Mouse (Mus musculus): ENCODE data around the gene Coro6.

Gene Coro6

DNA sequence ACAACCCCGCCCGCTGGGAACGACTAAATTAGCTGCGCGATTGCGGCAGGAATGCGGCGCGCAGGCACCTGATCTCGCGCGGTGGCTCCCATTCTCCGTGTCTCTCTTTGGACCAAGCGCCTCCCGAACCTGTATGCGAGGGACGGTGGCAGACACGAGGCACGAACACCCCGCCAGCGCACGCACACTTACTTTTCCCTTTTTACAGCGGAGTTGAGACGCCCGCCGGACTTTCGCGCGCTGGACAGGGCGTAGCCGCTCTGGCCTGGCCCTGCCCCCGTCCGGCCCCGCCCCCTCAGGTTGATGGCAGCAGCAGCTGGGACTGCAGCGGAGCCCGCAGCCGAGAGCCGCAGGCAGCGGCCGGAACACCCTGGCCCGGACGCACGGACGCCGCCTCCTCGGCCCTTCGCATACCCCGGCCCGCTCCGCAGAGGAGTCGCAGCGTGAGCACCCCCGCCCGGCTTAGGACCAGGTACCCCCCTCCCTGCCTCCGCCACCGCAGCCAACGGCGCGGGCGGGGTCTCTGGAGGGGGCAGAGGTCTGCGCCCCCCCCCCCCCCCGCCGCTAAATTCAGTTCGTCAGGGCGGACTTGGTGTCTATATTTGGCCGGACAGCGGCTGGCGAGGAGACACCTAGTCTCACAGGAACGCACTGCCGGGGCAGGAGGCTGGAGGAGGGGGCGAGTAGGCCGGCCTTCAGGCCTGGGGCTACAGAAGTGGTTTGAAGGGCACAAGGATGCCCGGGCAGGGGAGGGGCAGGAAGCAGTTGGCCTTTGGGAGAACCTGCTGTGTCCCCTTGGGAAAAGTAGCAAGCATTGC, at the start of gene Coro6:
Gene Coro6 (plus strand): TSS at position 129 of the 818 bp plus-strand sequence.
- peak; percentile 49 to 50 for DNase-seq (ENCODE audit: low spot score in 2 of 2)

DNA sequence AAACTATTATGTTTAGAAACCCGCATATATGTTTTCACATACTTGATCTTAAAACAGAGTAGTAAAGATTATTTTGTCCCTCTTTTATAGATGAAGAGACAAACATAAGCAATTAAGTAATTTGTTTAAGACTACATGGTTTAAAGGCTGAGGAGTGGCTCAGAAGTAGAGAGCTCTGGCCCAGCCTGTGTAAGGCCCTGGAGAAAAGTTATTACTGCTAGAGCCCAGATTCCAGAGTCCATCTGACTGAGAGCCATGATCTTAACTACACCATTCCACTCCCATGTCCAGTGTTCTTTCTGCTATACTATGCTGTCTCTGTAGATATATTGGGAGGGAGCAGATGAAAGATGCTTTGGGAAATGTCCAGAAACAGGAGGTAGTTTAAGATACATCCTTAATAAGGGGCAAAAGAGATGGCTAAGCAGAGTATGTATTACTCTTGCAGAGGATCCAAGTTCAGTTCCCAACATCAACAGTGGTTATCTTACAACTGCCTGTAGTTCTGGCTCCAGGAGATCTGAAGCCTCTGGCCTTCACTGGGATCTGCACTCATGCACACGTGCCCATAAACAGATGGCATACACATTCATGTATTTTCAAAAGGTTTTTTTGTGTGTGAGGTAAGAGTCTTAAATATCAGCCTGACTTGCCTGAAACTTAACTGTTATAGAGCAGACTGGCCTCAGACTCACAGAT, 47.9 kb upstream of the Coro6 start:
- DNase-seq (ENCODE audit: low spot score in 2 of 2): no peak

DNA sequence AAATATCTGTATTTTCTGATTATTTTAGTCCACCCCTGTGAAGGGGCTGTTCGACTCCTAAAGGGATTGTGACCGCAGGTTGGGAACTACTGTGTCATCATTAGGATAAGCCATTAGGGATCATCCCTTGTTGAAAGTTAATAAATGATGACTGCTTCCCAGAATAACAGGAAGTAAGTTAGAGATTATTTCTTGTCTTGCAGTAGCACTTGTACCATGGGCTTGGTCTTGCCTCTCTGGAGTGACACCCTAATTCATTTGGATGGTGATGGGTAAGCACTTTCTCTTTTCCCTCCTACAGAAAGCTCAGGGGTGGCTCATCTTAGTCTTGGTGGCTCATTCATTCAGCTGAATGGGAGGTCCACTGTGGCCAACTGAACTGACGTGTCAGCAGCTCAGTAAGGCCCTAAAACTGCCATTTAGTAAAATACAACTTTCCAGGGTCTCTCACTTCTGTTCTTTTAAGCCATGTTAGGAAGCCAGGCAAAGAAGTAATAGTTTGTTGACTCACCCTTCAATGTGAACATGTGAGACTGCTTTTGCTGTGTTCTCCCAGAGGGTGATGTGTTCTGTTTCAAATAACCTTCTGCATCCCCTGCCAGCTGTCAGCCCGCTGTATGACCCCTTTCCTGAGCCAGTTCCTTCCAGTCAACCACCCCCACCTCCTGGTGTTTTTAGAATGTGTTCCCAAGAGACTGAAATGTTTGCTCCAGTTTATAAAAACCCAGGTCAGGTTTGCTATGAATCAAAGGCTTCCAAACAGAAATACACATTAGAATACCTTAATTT, 45.8 kb upstream of the Coro6 start:
- no peak for DNase-seq (ENCODE audit: low spot score in 2 of 2)

DNA sequence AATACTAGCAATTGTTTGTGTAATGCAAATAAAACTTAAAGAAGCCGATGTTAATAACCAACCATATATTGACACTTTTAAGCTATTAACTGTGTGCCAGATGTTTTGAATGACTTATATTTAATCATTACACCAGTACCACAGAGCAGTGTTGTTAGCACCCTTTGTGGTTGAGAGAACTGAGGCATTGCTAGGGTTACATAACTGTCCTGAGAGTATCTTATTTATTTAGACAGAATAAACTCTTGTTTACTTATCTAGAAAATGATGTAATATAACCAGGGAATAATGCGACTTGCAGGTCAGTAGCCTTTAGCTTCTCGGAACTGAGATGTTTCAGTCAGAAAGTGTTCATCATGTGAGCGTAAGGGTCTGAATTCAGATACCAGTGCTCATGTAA, 44.2 kb upstream of the Coro6 start:
- DNase-seq (ENCODE audit: low spot score in 2 of 2): no peak

DNA sequence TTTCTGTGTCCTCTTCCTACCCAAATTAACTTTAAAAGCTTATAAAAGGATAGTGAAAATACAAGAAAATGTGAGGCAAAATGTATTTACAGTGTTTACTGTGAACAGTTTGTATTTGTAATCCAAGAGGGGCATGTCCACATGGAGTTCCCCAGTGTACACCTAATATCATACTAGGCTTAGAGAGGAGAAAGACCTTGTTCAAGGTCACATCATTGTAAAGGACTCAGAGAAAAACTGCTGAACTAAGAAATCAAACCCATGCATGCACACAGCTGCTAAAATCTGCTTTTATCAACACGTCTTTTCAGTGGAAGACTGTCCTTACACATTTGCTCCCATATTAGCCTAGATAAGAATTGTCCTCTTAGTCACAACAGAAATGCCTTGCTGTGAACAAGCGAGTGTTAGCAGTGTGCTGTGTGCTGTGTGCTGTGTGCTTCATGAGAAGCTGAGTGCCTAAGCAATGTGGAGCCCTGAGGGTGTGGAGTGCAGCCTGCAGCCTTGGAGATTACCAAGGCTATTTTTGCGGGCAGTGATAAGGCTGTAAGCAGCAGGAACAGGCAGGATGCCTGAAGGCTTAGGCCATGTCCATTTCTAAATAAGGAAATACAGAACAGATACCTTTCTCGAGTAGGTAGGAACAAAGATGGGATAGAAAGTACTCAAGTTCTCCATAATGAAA, 38.9 kb upstream of the Coro6 start:
- peak; percentile 19 to 37 for DNase-seq (ENCODE audit: low spot score in 2 of 2)

DNA sequence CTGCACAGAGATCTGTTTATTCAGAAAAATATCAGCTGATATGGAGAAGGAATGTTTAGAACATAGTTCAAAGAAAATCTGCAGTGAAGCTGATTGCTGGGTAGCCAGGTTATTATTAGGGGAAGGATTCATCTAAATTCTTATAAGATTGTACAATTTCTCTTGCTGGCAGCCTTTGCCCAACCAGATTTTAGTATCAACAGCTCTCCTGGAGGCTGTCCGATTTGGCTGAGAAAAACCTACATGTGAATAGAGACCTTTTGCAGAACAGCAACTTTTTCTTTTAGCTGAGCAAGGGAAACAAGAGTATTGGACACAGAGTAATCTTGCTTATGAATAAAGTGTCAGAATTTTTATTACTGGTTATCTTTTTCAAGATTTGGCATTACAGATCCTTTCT, 33.8 kb upstream of the Coro6 start:
- no peak for DNase-seq (ENCODE audit: low spot score in 2 of 2)

DNA sequence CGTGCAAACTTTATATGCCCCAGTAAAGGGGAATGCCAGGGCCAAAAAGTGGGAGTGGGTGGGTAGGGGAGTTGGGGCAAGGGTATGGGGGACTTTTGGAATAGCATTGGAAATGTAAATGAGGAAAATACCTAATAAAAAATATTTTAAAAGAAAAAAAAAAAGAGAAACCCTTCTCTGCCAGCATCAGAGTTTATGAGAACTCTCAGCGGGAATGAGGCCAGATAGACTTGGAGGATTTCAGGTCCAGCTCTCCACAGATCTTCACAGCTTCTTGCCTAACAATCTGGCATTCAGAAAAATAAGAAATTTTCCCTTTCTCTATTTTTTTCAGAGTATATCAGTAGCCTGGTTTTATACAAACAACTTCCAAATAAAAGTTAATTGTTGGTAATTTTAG, 25.2 kb upstream of the Coro6 start:
- no peak for DNase-seq (ENCODE audit: low spot score in 2 of 2)

DNA sequence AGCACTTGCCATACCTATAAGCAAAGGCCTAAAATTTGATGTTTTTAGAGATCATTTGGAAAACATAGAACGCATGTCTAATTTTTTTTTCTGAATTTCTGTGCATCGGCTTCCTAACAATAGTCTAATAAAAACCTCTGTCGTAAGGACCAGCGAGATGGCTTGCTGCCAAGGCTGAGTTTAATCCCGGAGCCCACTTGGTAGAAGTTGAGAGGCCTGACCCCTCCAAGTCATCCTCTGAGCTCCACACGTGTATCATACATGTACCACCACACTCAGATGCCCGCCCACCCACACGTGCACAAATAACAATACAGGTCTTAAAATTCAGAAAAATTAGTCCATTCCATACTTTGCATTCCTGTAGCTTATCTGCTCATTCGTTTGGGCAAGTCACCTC, 22.1 kb upstream of the Coro6 start:
- DNase-seq (ENCODE audit: low spot score in 2 of 2): no peak

DNA sequence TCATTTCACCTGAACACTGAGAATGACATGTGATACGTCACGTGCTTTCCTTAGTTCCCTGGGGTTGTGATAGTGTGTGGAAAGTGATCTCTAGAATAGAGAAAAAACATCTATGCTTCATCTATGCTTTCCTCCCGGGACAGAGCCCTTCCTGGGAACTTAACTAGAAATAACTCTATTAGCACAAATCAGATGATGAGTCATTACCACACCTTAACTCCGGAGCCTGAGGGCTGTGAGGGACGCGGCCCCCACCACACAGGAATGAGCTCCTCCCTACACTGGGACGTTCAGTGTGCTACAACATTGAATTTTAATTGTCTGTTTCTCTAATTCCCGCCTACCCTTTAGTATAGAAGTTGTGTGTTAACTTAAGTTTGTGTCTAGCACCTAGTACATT, 21.2 kb upstream of the Coro6 start:
- DNase-seq (ENCODE audit: low spot score in 2 of 2): no peak

DNA sequence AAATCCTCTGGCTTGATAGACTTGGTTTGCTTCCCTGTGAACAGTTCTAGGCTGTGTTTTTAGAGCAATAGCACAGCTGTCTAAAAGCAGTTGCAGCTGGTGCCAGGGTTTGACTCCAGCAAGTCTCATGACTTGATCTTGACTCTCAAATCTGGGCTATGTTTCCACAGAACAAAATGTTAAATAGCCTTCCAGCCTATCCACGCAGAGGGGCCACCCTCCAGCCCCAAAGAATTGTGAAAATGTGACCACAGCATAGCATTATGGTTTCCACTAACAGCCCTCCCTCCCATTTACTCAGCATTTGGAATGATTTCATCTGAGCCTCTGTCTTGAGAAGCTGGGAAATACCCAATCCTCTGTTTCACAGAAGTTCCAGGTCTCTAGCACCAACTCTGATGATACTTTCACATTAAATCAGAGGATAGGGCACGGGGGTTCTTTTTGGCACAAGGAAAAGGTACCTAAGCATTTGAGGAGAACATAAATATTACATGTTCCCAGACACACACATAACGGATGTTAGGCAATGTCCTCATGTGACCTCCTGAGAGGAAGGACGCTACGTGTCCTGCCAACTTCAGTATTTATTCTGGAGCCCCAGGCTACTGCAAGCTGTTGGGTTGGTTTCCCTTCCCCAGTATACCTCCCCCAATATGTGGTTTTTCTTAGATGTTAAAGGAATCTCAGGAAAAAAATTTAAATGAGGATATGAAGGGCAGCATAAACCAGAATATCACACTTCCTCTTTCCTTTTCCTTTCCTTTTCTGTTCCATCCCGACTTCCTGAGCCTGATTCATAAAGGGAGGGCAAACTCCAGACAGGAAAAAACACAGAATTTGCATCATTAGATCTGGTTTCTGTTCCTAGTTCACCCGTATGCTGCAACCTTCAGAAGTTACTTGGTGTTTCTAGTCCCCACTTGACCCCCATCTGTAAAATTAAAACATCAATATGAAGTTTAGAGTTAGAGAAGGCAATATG, 19.7 kb upstream of the Coro6 start:
- DNase-seq (ENCODE audit: low spot score in 2 of 2): peak in 1 of 2 experiments; percentile 32

DNA sequence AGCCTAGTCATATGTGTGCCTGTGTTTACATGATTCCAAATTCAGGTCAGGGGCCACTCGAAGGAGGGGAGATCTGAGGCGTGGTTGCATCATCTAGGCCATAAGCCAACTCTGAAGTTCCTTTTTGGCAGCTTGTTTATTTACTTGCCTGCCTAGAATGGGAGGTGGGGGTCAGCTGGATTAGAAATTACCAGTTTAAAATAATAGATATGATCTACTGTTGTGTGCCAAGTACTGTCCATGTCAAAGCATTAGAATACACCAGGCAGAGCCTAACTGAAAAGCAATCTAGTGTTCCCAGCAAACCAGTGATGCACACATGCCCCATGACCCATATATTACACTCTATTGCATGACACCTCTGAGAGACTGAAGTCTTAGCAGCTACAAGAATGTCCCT, 17.3 kb upstream of the Coro6 start:
- no peak for DNase-seq (ENCODE audit: low spot score in 2 of 2)

DNA sequence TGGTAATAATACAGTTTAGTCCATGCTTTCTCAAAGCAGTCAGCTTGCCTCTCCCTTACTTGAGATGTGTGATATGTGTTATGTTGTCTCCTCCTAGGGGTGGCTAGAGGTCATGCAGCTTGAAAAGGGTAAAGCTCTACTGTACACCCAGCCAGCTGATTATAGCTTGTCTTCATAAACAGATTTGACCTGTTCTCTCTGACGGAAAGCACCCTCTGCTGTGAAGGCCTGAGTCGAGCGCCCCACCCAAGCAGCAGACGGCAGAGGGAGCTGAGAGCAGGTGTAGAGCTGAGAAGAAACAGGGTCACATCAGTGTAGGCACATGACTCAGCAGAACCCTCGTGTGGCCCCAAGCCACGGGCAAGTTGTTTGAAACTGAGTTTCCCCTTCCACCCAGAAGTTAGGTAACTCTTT, 15.6 kb upstream of the Coro6 start:
- DNase-seq (ENCODE audit: low spot score in 2 of 2): peak; percentile 54 to 71

DNA sequence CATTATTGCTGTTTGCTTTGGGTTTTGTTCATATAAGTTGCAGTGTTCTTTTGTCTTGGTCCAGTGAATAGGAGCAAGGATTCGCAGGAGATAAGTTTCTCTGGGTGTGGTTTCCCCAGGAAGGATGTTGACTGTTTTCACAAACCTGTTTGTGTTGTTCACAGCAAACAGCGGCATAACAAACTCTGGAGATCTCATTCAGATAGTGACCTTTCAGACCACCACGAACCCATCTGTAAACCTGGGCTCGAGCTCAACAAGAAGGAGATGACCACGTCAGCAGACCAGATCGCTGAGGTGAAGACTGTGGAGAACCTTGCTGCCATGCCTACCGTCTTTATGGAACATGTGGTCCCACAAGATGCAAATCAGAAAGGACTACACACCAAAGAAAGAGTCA, 13.0 kb upstream of the Coro6 start:
- DNase-seq (ENCODE audit: low spot score in 2 of 2): no peak

DNA sequence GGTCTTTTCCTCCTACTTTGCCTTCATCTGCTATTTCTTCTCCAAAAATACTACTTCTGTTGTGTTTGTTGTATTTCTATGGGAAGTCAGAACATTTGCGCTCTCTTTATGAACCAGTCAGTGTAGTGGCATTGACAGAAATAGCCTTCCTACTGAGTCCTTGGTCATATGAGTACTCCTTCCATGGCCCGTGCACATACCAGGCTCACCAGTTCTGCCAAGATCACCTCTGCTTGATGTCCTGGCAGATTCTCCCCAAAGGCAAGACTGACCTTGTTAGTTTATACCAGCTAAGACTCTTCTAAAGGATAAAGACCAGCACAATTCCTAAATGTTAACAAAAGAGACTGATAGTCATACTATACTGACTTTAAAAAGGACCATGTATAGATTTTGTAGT, 10.5 kb upstream of the Coro6 start:
- DNase-seq (ENCODE audit: low spot score in 2 of 2): no peak

DNA sequence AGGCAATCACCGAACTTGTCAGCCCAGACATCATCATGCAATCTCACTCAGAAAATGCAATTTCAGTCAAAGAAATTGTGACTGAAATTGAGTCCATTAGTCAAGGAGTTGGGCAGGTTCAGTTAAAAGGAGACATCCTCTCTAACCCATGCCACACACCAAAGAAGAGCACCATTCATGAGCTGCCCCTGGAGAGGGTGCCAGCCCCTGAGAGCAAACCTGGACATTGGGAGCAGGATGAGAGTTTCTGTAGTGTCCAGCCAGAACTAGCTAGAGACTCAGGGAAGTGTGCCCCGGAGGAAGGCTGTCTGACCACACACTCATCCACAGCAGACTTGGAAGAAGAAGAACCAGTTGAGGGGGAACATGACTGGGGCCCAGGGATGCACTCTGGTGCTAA, 8.8 kb upstream of the Coro6 start:
- DNase-seq (ENCODE audit: low spot score in 2 of 2): no peak

DNA sequence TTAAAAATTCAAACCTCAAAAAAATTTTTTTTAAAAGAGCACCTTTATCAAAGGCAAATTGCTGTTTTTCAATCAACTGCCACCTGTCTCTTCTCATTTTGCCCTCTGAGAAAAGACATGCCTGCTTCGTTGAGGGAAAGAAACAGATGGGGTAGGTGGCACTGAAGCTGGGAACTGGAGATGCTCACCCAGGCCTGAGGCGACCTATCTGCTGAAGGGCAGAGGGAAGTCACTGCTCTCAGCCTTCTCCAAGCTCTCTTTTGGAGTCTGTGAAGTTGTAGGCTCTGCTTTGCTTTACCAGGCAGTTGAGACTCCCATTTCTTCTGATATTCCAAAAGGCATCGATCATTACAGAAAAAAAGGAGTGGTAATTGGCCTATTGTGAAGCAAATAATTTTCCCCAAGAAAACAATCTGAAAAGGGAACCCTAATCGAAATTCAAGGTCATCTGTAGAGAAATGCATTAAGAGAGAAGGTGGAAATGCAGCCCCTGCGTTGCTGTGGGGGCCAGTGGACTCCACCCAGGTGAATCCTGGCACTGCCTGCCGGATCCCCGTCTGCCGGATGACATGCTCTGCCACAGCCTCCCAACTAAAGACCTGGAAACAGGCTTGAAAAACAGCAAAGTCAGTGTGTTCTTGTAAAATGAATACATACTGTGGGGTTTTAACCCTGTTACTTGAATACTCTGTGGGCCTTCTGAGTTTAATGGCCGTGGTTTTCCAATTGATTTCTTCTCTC, 6.3 kb upstream of the Coro6 start:
- DNase-seq (ENCODE audit: low spot score in 2 of 2): no peak

DNA sequence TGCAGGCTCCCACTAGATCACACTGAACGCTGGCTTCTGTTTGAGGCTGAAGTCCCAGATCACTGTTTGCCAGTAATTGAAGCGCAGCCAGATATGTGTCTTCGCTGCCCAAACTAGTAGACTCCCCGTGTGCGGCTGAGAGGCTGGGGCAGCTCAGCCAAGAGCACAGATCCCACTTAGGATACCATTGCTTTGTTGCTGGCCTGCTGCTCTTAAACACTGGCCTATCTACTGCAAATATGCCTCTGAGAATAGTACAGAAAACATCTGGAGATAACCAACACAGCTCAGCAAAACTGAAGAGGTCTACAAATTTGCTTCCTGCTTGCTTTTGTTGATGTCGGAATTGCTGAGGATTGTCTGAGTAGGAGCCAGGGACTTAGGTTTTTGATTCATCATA, 5.3 kb upstream of the Coro6 start:
- DNase-seq (ENCODE audit: low spot score in 2 of 2): no peak

DNA sequence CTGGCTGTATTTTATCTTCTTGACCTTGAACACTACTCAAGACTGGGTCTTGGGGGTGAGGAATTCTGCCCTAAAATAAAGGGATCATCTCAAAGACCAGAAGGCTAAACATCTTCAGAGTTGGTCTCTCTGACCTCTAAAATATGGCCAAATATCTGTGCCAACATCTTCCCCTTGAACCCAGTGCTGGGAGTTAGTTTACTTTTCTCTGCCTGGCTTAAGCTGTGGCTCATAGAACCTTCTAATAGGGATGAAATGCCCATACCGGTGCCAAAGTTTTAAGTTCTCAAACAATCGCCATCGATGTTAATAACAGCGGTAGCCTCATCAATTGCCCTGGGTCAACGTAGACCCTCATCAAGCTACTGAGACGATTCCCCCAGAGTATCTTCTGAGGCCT, 355 bp upstream of the Coro6 start:
- no peak for DNase-seq (ENCODE audit: low spot score in 2 of 2)

DNA sequence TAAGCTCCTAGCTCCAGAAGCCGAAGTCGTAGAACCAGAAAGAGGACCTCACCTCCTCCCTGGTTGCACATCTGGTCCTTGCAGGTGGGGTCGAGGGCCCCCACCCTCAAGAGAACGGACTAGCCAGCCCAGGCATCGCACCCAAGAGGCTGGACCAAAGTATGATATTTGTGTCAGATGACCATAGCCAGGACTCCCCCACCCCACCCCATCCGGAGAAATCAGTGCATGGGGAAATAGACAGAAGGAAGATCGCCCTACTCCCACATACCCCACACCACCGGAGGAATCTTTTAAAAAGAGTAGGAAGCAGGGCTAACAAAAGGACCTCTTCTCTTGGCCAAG, 862 bp downstream of the Coro6 start:
- DNase-seq (ENCODE audit: low spot score in 2 of 2): no peak

DNA sequence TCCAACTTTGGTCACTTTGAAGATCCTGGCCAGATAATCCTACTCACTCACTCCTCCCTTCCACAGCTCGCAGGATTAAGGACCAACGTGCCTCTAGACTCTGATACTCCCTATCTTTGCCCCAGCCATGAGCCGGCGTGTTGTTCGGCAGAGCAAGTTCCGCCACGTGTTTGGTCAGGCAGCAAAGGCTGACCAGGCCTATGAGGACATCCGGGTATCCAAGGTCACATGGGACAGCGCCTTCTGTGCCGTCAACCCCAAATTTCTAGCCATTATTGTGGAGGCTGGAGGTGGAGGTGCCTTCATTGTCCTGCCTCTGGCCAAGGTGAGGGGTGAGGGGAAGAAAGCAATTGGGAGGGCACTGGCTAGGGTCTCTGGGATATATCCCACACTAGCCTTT, 1.6 kb downstream of the Coro6 start:
- DNase-seq (ENCODE audit: low spot score in 2 of 2): no peak
